Mouse (Mus musculus): Measurements from ENCODE around the gene Ldlrad3. TPM values are rescaled to one million over a fixed set of nuclear protein-coding genes. Genes with fewer than 3 reads are reported as not detected.

Gene Ldlrad3
- total RNA-seq, 2 experiments from 2014 or later: 12.5 to 13.1 TPM

- intact Hi-C loops (cut with DNase I): no loop called here
- no peak for DNase-seq (ENCODE audit: extremely low spot score in 1 of 2, low spot score in 2 of 2)
These were observed 220.7 kb downstream of the Ldlrad3 start for GRCm38 (mm10) chr2:101965515-101965914.

- intact Hi-C loops (cut with DNase I): no loop called here
- no peak for DNase-seq (ENCODE audit: extremely low spot score in 1 of 2, low spot score in 2 of 2)
These were observed 222.8 kb downstream of the Ldlrad3 start for GRCm38 (mm10) chr2:101963367-101963766.

- no peak for DNase-seq (ENCODE audit: extremely low spot score in 1 of 2, low spot score in 2 of 2)
- intact Hi-C loops (cut with DNase I): no loop called here
These were observed 223.8 kb downstream of the Ldlrad3 start for GRCm38 (mm10) chr2:101962349-101962748.

GRCm38 (mm10) chr2:101961391-101961790 lies 224.8 kb downstream of the Ldlrad3 start:
- intact Hi-C loops (cut with DNase I): no loop called here
- DNase-seq (ENCODE audit: extremely low spot score in 1 of 2, low spot score in 2 of 2): no peak

DNA sequence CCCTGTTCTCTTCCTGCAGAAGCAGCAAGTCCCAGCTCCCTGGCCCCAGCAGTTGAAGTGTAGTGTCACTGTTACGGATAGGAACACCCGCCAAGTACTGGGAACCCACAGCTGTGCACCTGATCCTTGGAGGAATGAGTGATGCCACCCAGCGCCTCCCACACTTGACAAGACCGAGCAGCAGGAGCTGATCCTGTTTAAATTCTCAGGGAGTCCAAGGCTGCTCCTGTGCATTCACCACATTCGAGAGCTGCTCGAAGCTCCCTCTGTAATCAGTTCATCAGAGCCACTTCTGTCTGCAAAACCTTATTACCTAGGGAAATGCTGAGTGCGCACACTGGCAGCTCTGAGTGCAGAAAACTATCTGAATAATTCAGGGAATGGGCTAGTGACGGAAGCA lies 225.5 kb downstream of the Ldlrad3 start:
- intact Hi-C loops (cut with DNase I): no loop called here
- DNase-seq (ENCODE audit: extremely low spot score in 1 of 2, low spot score in 2 of 2): no peak

DNA sequence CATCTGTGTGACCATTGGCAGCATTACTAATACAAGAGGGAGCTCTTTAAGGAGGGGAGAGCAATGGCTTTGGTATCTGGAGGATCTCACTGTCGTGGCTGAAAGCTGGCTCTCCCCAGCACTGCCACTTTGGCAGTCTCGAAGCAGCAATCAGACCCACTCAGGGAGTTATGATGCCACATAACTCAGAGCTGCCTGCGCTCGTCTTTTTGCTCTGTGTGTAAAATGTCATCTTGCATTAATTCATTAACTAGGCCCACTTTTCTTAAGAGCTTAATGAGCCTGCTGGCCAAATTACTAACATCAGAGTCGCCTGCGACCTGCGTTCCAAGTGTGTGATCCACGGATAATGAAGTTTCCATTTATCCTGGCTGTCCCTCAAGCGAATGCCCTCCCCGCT lies 230.1 kb downstream of the Ldlrad3 start:
- DNase-seq (ENCODE audit: extremely low spot score in 1 of 2, low spot score in 2 of 2): no peak
- intact Hi-C loops (cut with DNase I): no loop called here

- intact Hi-C loops (cut with DNase I): no loop called here
- no peak for DNase-seq (ENCODE audit: extremely low spot score in 1 of 2, low spot score in 2 of 2)
These were observed 233.2 kb downstream of the Ldlrad3 start for GRCm38 (mm10) chr2:101952951-101953361.

- intact Hi-C loops (cut with DNase I): no loop called here
- no peak for DNase-seq (ENCODE audit: extremely low spot score in 1 of 2, low spot score in 2 of 2)
These were observed 235.3 kb downstream of the Ldlrad3 start for GRCm38 (mm10) chr2:101950716-101951520.

GRCm38 (mm10) chr2:101935006-101935405 lies 251.2 kb downstream of the Ldlrad3 start:
- DNase-seq (ENCODE audit: extremely low spot score in 1 of 2, low spot score in 2 of 2): no peak
- intact Hi-C loops (cut with DNase I): no loop called here

DNA sequence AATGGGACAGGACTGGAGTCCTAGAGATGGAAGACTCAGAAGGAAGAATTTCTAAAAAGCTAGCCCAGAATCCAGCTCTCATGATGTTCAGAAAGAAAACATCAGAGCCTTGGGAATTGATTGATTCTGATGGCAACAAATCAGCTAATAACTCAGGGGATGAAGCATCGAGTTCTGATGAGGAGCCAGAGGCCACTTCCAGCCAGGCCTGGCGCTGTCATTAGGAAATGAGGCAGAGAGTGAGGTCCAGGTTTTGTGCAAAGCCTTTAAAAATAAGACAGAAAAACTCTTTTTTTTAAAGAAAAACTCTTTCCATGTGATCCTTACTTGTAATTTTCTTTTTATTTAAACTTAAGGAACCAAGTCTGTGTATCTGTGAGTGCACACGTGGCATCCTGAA lies 252.9 kb downstream of the Ldlrad3 start:
- DNase-seq (ENCODE audit: extremely low spot score in 1 of 2, low spot score in 2 of 2): no peak
- intact Hi-C loops (cut with DNase I): no loop called here

DNA sequence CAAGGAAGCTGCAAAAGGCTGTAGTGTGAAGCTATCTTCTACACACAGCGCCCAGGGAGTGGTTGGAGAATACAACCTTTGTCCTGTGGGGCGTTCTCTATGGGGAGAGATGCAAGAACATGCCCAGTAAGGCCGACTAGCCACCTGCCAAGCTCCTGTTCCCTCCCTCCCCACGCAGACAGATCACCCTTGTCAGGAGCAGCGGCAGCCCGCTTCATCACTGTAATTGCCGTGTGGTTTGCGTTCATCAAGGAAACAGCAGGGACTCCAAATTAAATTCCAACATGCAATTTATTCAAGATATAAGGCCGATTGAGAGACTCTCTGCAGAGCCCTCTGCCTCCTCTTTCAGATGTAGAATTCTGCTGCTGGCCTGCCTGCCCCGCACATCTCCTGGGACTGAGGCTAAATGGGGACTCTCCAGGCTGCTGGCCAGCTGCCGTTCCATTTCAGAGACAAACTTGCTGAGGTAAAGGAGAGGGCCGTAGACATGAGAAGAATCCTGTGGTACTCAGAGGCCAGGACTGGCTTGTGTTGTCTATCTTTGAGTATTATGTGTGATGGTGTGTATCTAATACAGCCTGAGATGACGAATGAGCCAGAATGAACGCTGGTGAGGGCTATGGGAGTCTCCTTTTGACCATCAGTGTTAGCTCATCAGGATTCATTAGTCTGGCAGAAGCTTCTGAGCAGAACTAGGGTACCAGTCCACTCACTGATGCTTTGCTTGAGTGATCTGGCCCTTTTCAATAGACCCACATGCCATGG lies 253.8 kb downstream of the Ldlrad3 start:
- DNase-seq (ENCODE audit: extremely low spot score in 1 of 2, low spot score in 2 of 2): no peak
- intact Hi-C loops (cut with DNase I): no loop called here

GRCm38 (mm10) chr2:101925591-101926188 lies 260.5 kb downstream of the Ldlrad3 start:
- no peak for DNase-seq (ENCODE audit: extremely low spot score in 1 of 2, low spot score in 2 of 2)
- intact Hi-C loops (cut with DNase I): no loop called here

GRCm38 (mm10) chr2:101925183-101925582 lies 261.0 kb downstream of the Ldlrad3 start:
- intact Hi-C loops (cut with DNase I): no loop called here
- DNase-seq (ENCODE audit: extremely low spot score in 1 of 2, low spot score in 2 of 2): no peak

DNA sequence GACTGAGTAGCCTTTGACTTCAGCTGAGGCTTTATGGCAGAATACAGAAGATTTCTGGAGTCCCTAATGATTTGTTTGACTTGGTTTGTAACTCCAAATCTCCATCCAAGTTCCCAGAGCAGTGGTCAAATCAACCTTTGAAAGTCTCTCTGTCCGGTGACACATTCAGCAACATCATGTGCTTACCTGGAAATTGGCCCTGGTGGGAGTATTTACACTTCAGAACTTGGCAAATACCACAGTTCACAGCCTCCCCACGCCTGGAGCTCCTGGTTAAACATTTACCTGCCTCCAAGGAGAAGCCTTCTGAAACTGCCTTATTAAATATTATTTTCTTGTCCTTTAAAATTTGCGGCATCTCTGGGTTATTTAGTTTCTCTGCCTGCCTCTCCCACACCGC lies 263.0 kb downstream of the Ldlrad3 start:
- DNase-seq (ENCODE audit: extremely low spot score in 1 of 2, low spot score in 2 of 2): no peak
- intact Hi-C loops (cut with DNase I): no loop called here

GRCm38 (mm10) chr2:101922302-101922701 lies 263.9 kb downstream of the Ldlrad3 start:
- DNase-seq (ENCODE audit: extremely low spot score in 1 of 2, low spot score in 2 of 2): no peak
- intact Hi-C loops (cut with DNase I): no loop called here

DNA sequence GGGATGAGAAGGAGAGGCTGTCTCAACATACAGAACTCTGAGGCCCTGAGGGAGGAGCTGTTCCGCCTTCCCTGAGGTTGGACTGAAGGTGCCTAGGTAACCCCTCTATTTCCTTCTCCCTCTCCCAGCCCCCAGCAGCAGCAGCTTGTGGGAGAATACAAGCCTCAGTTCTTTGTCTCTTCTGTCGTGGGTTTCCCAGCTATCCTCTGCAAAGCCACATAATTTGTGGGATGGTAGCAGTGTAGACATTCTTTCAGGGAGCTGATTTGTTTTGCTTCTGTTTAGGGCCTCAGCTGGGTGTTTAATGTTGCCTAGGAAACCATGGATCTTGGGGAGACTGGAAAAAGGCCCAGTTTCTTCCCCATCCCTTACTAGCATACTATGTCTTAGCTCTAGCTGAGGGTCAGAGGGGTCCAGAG lies 266.0 kb downstream of the Ldlrad3 start:
- no peak for DNase-seq (ENCODE audit: extremely low spot score in 1 of 2, low spot score in 2 of 2)
- intact Hi-C loops (cut with DNase I): no loop called here

DNA sequence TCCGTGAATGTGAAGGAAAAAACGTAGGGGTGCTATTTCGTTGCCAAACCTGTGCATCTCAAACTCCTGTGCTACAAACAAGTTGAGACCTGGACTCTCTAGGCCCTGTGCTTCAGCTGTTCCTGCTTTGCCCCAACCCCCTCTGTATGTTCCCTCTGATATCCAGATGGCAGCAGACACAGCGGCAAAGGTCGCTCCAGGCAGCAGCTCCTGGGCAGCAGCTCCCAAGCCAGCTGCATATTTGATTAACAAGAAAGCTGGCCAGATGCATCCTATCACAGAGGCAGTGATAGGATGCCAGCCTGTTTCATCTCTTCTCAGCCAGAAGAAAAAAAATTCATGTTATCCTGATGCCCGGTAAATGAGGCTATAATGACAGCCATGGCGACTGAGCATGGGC lies 267.7 kb downstream of the Ldlrad3 start:
- DNase-seq (ENCODE audit: extremely low spot score in 1 of 2, low spot score in 2 of 2): no peak
- intact Hi-C loops (cut with DNase I): no loop called here

- no peak for DNase-seq (ENCODE audit: extremely low spot score in 1 of 2, low spot score in 2 of 2)
- intact Hi-C loops (cut with DNase I): loop anchor here (5.0 to 10.0 kb wide), 2 partner anchors 198 to 375 kb away; no protein-coding TSS in a partner anchor
These were observed 276.7 kb downstream of the Ldlrad3 start for GRCm38 (mm10) chr2:101909326-101910080.

DNA sequence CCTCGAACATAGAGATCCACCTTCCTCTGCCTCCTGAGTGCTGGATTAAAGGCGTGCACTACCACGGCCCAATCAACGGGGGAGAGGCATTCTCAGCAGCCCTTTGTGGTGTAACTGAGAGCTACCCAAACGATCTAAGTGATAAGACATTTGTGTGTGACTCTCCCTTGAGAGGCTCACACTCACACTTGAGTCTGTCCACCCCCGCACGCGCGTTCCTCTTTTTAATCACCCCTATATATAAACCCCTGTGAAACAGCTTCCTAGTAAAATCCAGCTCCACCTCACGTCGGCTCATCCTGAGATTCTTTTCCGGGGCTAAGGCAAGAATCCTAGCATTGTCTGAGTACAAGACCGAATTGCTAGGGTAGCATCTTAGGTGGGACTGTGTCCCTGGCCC lies 277.4 kb downstream of the Ldlrad3 start:
- no peak for DNase-seq (ENCODE audit: extremely low spot score in 1 of 2, low spot score in 2 of 2)
- intact Hi-C loops (cut with DNase I): loop anchor here (5.0 to 10.0 kb wide), 2 partner anchors 199 to 376 kb away; no protein-coding TSS in a partner anchor
